Mouse (Mus musculus): Measurements from ENCODE around the gene Cacna2d2.

DNA sequence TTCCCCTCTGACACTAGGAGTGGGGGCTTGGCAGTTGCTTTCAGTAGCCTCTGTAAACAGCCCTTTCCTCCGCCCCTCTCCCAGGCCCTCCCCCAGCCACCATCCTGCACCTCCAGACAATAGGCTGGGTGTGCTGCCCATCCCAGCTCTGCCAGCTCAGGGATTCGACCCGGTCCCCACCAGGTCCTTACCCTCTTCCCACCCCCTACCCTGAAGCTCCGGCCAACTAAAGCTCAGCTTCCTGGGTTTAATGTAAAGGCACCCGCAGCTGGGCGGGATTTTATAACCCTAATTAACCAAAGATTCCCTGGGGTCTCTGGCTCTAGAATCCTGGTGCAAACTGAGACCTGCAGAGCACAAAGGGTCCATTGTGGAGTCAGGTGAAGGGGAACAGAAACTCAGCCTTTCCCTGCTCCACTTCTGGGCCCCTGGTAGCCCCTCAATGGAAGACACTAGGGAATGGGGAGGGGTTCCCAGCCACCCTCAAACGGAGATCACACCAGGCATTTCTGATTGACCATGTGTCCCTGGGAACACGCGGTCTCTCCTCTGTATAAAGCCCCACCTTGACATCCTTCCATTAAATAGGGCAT is 81.2 kb downstream of the Cacna2d2 start:
- TF ChIP-seq CTCF (IDR thresholded peaks at IDR 0.05; ENCODE audit: control insufficient read depth, insufficient read depth, insufficient read length) = no peak
- TF ChIP-seq MAX (IDR thresholded peaks at IDR 0.05) = no peak
- TF ChIP-seq MYOD1 (IDR thresholded peaks at IDR 0.05; ENCODE audit: control insufficient read depth, insufficient read length, low read depth) = no peak
- no peak for TF ChIP-seq USF1 (IDR thresholded peaks at IDR 0.05; ENCODE audit: low read depth)
